Mouse (Mus musculus): Measurements from ENCODE around the gene Krt77.
A peak's percentile ranks its signal among the peaks of the same experiment; 100 is the strongest.

Gene Krt77

GRCm38 (mm10) chr15:101869431-101869830 is at the start of gene Krt77:
Gene Krt77, minus strand, starts transcription at chr15:101869705.
- no peak for DNase-seq

- DNase-seq = no peak
These were observed 46.6 kb upstream of the Krt77 start for GRCm38 (mm10) chr15:101916072-101916471.

- no peak for DNase-seq
These were observed 35.3 kb upstream of the Krt77 start for GRCm38 (mm10) chr15:101904849-101905248.

DNA sequence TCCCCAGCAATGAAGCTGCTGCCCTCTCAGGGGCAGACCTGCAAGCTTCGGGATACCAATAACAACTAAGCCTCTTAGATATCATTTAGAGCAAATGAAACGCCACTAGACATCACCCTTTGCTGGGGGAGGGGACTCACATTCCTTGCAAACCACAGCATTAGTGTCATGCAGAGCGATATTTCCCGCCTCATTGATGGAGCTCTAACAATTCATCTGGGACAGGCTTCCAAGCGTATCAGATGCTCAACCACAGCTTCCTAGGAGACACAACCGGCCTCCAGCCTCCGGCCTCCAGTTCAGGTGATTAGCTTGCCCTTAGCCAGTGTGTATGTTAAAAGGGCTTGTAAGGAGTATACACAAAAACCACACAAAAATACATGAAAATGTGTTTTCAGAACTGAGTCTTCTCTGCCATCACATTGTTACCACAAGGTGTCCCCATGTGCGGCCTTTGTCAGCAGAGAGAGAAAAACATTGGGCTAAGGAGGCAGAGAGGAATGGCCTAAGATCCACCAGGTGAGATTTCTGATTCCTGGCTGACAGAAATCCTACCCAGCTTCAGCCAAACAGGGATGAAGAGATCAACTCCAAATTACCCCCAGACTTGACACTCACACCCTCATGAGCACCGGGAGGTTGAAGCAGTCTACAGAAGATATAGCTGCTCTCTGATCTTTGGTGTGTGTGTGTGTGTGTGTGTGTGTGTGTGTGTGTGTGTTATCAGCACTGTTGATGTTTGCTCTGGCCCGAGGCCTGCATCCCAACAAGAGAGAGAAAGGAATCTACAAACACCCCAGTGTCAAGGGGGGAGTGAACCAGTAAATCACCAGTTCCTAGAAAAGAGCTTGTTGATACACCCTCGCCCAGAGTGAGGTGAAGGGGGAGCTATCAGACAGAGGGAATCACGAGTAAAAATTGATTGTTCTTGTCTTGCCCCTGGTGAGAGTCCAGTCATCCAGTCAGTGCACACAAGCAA is 33.0 kb upstream of the Krt77 start:
- DNase-seq = no peak

GRCm38 (mm10) chr15:101895216-101895615 is 25.7 kb upstream of the Krt77 start:
- no peak for DNase-seq

DNA sequence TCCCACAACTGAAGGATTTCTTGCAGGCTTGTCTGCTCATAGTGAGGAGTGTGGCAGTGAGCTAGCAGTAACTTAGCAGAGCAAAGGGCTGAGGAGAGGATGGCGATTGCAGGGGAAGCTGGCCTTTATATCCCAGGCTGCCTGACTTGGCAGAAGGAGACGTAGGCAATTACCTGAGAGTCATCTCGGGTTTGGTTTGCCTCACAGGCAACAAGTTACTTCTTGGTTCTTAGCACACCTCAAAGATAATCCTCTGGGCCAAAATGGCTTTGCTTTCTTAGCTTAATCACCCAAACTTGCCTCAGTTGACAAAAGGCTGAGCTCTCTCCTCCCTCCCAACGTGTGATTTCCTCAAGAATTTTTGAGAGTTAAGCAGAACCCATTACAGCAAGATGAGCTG is 23.3 kb upstream of the Krt77 start, which contains the start of gene Krt76:
Krt76 (minus strand) TSS at position 101 of the 400 bp plus-strand sequence.
- DNase-seq = no peak

DNA sequence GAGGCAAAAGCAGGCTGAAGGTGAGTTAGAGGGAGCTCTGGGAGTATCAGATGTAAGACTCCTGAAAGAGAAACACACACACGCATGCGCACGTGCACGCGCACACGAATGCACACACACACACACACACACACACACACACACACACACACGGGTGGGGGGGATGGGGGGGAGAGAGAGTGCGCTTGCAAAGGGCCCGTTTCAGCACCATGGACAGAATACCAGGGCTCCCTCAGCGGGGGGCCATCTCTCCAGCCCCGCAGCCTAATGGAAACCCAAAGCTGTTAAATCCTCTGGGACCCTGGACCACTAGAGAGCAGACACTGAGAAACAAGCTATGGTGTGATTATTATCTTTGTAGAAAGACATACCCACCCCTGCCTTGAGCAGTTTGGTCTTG is 10.3 kb upstream of the Krt77 start:
- no peak for DNase-seq

DNA sequence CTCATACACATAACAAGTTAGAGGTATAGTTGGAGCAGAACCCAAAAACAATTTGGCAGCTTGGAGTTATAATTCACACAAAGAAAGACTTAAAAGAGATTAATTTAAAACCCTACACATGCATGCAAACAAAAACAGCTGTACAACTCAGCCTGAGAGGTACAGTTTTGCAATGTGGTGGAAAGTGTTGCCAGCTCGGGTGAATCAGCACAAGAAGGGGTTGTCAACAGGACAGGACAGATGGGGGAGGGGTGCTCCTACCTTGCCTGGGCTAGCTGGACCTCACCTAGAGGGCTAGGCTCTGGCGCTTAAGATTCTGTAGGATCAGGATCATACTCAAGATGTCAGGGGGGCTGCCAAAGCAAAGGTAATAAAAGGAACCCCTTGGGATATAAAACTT is 8.5 kb upstream of the Krt77 start:
- no peak for DNase-seq

DNA sequence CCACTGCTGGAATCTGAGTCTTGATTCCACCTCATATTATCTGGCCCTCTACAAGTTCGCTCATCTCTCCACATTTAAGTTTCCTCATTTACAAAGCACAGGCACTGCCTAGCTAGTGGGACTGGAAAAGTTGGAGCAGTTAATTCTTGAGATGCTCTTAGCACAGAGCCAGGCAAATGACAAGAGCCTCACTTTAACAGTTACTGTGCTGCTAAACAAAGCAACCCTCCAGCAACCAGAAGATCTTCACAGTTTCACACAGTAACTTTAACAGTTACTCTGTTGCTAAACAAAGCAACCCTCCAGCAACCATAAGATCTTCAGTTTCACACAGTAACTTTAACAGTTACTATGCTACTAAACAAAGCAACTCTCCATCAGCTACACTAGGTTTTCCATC is 4.9 kb upstream of the Krt77 start:
- DNase-seq = no peak

DNA sequence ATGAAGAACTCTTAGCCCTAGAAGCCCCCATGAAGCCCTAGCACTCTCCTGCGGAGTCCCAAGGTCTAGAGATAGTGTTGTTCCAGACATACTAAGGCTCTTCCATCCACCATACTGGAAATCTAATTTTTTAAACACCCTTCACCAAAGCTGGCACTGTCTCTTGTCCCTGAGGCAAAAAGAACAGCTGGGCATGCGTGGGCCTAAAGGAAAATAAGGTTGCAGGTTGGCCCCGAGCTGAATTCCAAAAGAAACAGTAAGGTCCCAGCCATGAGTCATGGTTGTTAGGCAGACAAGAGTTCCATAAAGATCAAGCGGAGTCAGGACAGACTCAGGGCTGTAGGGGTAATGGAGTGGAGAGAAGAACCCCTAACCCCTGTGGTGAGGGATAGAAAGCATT is 3.7 kb upstream of the Krt77 start:
- DNase-seq = no peak

- no peak for DNase-seq
These were observed 2.8 kb downstream of the Krt77 start for GRCm38 (mm10) chr15:101866754-101867153.

DNA sequence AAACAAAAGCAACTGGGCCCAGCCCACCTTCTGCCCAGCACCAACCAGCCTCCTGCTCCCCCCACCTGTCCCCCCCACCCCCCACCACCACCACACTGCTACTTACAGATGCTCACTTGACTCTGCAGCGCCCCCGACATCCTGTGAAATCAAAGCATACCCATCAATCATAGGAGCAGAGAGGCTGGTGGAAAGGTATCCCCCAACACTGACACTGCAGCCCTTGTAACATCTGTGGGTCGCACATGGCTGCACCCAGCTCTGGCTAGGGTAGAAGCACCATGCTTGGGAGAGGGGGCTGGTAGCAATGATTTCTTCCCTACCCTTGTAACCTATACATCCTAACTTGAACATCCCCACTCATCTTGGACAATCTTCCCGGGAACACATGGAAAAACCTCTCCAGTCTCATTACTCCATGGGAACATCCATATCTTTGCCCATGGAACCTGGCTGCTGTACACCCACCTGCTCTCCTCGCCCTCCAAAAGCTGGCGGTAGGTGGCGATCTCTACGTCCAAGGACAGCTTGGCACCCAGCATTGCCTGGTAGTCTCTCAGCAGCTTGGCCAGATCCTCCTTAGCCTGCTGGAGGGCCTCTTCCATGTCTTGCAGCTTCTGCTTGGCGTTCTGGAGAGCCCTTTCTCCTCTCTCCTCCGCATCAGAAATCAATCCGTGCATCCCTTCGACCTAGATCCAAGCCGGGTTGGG is 8.9 kb downstream of the Krt77 start:
- no peak for DNase-seq

GRCm38 (mm10) chr15:101859735-101860170 is 9.8 kb downstream of the Krt77 start:
- DNase-seq = peak; percentile 2 to 8

- no peak for DNase-seq
These were observed 10.7 kb downstream of the Krt77 start for GRCm38 (mm10) chr15:101858673-101859425.

- no peak for DNase-seq
These were observed 12.8 kb downstream of the Krt77 start for GRCm38 (mm10) chr15:101856696-101857095.

- no peak for DNase-seq
These were observed 13.8 kb downstream of the Krt77 start for GRCm38 (mm10) chr15:101855732-101856131.

GRCm38 (mm10) chr15:101854294-101854693 is 15.2 kb downstream of the Krt77 start:
- DNase-seq = no peak

GRCm38 (mm10) chr15:101852571-101852970 is 16.9 kb downstream of the Krt77 start:
- no peak for DNase-seq

GRCm38 (mm10) chr15:101850694-101851093 is 18.8 kb downstream of the Krt77 start, which contains the start of gene Krt1:
Gene Krt1, minus strand, starts transcription at chr15:101850794.
- no peak for DNase-seq

DNA sequence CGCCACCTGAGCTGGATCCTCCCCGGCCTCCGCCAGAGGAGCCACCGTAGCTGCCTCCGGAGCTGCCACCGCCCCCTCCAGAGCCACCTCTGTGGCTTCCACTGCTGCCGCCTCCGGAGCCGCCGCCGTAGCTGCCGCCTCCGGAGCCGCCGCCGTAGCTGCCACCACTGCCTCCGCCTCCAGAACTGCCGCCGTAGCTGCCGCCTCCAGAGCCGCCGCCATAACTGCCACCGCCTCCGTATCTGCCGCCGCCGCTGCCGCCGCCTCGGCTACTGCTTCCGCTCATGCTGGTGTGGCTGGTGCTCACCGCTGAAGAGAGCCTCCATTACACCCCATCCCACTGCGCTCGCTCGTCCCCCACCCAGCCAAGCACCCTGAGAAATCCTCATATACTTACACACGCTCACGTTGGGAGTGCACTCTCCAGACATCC is 23.5 kb downstream of the Krt77 start:
- peak; percentile 9 to 11 for DNase-seq

DNA sequence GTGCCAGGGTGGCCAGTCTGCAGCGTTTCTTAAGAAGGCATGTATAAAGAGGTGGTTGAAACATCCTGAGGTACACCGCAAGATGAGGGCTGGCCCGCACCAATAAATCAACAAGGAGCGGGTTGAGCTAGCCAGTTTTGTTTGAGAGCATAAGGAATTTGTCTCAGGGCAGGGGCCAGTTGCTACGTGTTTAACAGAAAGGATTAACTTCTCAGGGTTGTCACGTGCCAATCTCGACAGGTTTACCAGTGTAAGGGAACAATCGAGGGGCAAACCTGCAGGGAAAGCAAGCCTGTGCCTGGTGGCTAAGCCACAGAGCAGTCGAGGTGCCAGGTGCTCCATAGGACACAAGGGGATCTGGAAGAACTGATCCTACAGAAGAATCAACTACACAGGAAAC is 26.3 kb downstream of the Krt77 start:
- DNase-seq = no peak

GRCm38 (mm10) chr15:101834784-101835328 is 34.6 kb downstream of the Krt77 start:
- DNase-seq = no peak

DNA sequence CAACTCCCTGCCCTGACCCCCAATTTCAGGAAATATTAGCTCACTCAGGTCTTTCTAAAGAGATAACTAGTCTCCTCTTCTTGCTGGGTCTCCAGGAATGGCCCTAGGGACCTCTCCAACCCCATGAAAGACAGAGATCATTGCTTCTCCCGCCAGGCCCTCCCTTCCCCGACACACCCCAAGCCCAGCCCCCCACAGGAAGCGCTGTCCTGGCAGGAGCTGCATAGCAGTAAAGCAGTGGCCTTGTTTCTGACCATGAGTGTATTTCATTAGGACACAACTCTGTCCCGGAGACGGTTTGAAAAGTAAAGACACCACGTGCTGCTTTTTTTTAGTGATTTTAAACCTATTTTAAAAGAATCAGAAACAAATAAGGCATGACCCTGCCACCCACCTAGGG is 36.4 kb downstream of the Krt77 start:
- no peak for DNase-seq

All from B cell, adult 2 months (primary cell).